13 mouse cellular contexts compared by ENCODE assay signal in genomic region chr8:111031572-111031971, GRCm38 (mm10). TPM values are rescaled to one million over a fixed set of nuclear protein-coding genes. Genes with fewer than 3 reads are reported as not detected.
DNase-seq lines count a peak whose midpoint lies in the region; ATAC-seq and TF ChIP-seq lines count a peak whose summit lies in the region.
"Had no signal": no experiment of that assay in that cellular context is flagged by ENCODE, and none has a peak within 500 bp of the region (broad histone marks: within the 10 kb centered on the region; RNA-seq: fewer than 3 reads in every experiment).

Gene Ddx19b, minus strand, starts transcription at chr8:111031751.

- no peak for ATAC-seq in forebrain, embryonic 14.5 days
- ATAC-seq in monocyte, adult 5-6 weeks (replicated peaks; ENCODE audit: insufficient number of reproducible peaks, low FRiP score, low TSS enrichment, poor library complexity, severe bottlenecking): no peak
- ATAC-seq in liver, embryonic 11.5 days (replicated peaks; ENCODE audit: low FRiP score): no peak
- ATAC-seq: activated CD4-positive, CD25-positive, alpha-beta regulatory T cell, adult 4 months had no signal

- no peak within 1 kb of the TSS for H3K27ac ChIP-seq in forebrain, embryonic 10.5 days
- no peak within 1 kb of the TSS for H3K27ac ChIP-seq in forebrain, embryonic 14.5 days (ENCODE audit: low read depth, low read length)
- no peak within 1 kb of the TSS for H3K27ac ChIP-seq in left cerebral cortex, adult 2 months
- H3K27ac ChIP-seq in liver, embryonic 11.5 days (ENCODE audit: low read depth, low read length): no peak within 1 kb of the TSS
- H3K27ac ChIP-seq: limb, embryonic 15.5 days; macrophage had no signal

- H3K4me1 ChIP-seq in forebrain, embryonic 10.5 days: peaks cover 35% of the 10 kb centered on the region
- H3K4me1 ChIP-seq in forebrain, embryonic 14.5 days (ENCODE audit: control insufficient read depth, insufficient read depth, low read length): peaks cover 19% of the 10 kb centered on the region
- H3K4me1 ChIP-seq in liver, embryonic 11.5 days (replicated peaks; ENCODE audit: control insufficient read depth, insufficient read depth, low read length): peaks cover 10% of the 10 kb centered on the region

- no peak within 1 kb of the TSS for H3K4me2 ChIP-seq in forebrain, embryonic 14.5 days (ENCODE audit: low read length)
- H3K4me2 ChIP-seq in liver, embryonic 11.5 days: no peak within 1 kb of the TSS
- H3K4me2 ChIP-seq: limb, embryonic 15.5 days had no signal

- H3K9me3 ChIP-seq in forebrain, embryonic 10.5 days: no peaks in the 10 kb centered on the region
- no peaks in the 10 kb centered on the region for H3K9me3 ChIP-seq in forebrain, embryonic 14.5 days (replicated peaks; ENCODE audit: control insufficient read depth, low read length)
- H3K9me3 ChIP-seq in liver, embryonic 11.5 days (ENCODE audit: control insufficient read depth, low read length): no peaks in the 10 kb centered on the region
- H3K9me3 ChIP-seq: limb, embryonic 15.5 days had no signal

- peaks cover 16% of the 10 kb centered on the region for H3K27me3 ChIP-seq in forebrain, embryonic 10.5 days (ENCODE audit: poor library complexity, severe bottlenecking)
- no peaks in the 10 kb centered on the region for H3K27me3 ChIP-seq in forebrain, embryonic 14.5 days (replicated peaks; ENCODE audit: control insufficient read depth, insufficient read depth, low read length)
- no peaks in the 10 kb centered on the region for H3K27me3 ChIP-seq in liver, embryonic 11.5 days (replicated peaks; ENCODE audit: control insufficient read depth, insufficient read depth, low read length)

- no peak for TF ChIP-seq CTCF in left cerebral cortex, adult 2 months (IDR thresholded peaks at IDR 0.05)

- intact Hi-C loops in left cerebral cortex, adult 2 months (cut with DNase I): no loop called here

- no peak within 1 kb of the TSS for H3K9ac ChIP-seq in forebrain, embryonic 14.5 days (ENCODE audit: low read length)
- H3K9ac ChIP-seq in liver, embryonic 11.5 days (ENCODE audit: low read depth, low read length): no peak within 1 kb of the TSS
- H3K9ac ChIP-seq: limb, embryonic 15.5 days had no signal

- 96% methylated on average over 19 of the region's 19 CpGs for WGBS in forebrain, embryonic 10.5 days
- 92% methylated on average over 19 of the region's 19 CpGs for WGBS in forebrain, embryonic 14.5 days
- WGBS in liver, embryonic 11.5 days: 93% methylated on average over 19 of the region's 19 CpGs

- H3K4me3 ChIP-seq in forebrain, embryonic 10.5 days: no peak within 1 kb of the TSS
- no peak within 1 kb of the TSS for H3K4me3 ChIP-seq in forebrain, embryonic 14.5 days (ENCODE audit: low read depth, low read length)
- no peak within 1 kb of the TSS for H3K4me3 ChIP-seq in left cerebral cortex, adult 2 months
- H3K4me3 ChIP-seq in liver, embryonic 11.5 days (ENCODE audit: low read depth, low read length): no peak within 1 kb of the TSS
- H3K4me3 ChIP-seq: limb, embryonic 15.5 days had no signal

- peaks cover 14% of the 10 kb centered on the region for H3K36me3 ChIP-seq in forebrain, embryonic 10.5 days (replicated peaks)
- peaks cover 2% of the 10 kb centered on the region; the same call in 1 of the 2 replicates for H3K36me3 ChIP-seq in forebrain, embryonic 14.5 days (ENCODE audit: control insufficient read depth, insufficient read depth, low read length)
- H3K36me3 ChIP-seq in liver, embryonic 11.5 days (ENCODE audit: control insufficient read depth, insufficient read depth, low read length): no peaks in the 10 kb centered on the region

- DNase-seq in forebrain, embryonic 10.5 days (ENCODE audit: extremely low spot score, low spot score): no peak
- no peak for DNase-seq in forebrain, embryonic 14.5 days (ENCODE audit: low spot score)
- no peak for DNase-seq in left cerebral cortex, adult 2 months (ENCODE audit: extremely low spot score in 1 of 2, low spot score in 2 of 2)
- no peak for DNase-seq in left cerebral cortex, adult 11 months (ENCODE audit: low spot score)
- DNase-seq in gastrocnemius, postnatal 4 days (ENCODE audit: low spot score in 2 of 2): no peak
- no peak for DNase-seq in liver, embryonic 11.5 days (ENCODE audit: low spot score)
- no peak for DNase-seq in urinary bladder, postnatal 14 days (ENCODE audit: low spot score)
- DNase-seq: cerebellum, postnatal 36 days; right cerebral cortex, postnatal 14 days had no signal

RNA-seq across cellular contexts. Expression of gene Ddx19b, which starts in this region (rescaled TPM):
- polyA plus RNA-seq in forebrain, embryonic 10.5 days (2016; fragmentation: Nextera tagmentation; extraction: Ambion mirVana): 11.8 and 12.4 TPM in 2 replicates
- 7.0 and 7.2 TPM in 2 replicates for polyA plus RNA-seq in forebrain, embryonic 14.5 days (2014; fragmentation: Nextera tagmentation; extraction: Ambion mirVana)
- total RNA-seq in left cerebral cortex, adult 2 months (2021): 10 to 100 TPM; 21.3 to 22.5 TPM
- 10 to 100 TPM; 10.2 to 10.7 TPM for total RNA-seq in gastrocnemius, postnatal 4 days (2021)
- total RNA-seq in monocyte, adult 5-6 weeks (2017): 11.0 to 15.2 TPM (median 14.4 TPM) in 3 replicates
- polyA plus RNA-seq in liver, embryonic 11.5 days (2014; fragmentation: Nextera tagmentation; extraction: Ambion mirVana): 7.1 TPM in 2 replicates
